Mouse (Mus musculus) hindbrain, embryonic 15.5 days (tissue): ENCODE data around the gene Rps6ka5. TPM values are rescaled to one million over a fixed set of nuclear protein-coding genes. Genes with fewer than 3 reads are reported as not detected.

Source experiments
- ATAC-seq: fragments of 200-750 bp; cut with Nextera tagmentation; 2 replicates; pipeline ENCODE4 v1.8.0; 2017; ENCODE audit warnings: low read depth, moderate number of reproducible peaks, moderate TSS enrichment; ENCODE audit not compliant: low FRiP score
- H3K27ac ChIP-seq: fragments of 300-500 bp; sonication (generic); replicated peaks from 2 replicates; pipeline ENCODE4 v1.5.1; 2015; ENCODE audit warnings: mild to moderate bottlenecking, inconsistent platforms
- H3K27me3 ChIP-seq: fragments of 300-500 bp; sonication (generic); 2 replicates; pipeline ENCODE4 v1.6.1; 2015; ENCODE audit warnings: control low read depth, inconsistent platforms
- H3K36me3 ChIP-seq: fragments of 300-500 bp; sonication (generic); 2 replicates; pipeline ENCODE4 v1.6.1; 2015; ENCODE audit warnings: control low read depth, inconsistent platforms
- H3K4me1 ChIP-seq: fragments of 300-500 bp; sonication (generic); replicated peaks from 2 replicates; pipeline ENCODE4 v1.6.1; 2015; ENCODE audit warnings: control low read depth, inconsistent platforms
- H3K4me2 ChIP-seq: fragments of 300-500 bp; sonication (generic); 2 replicates; pipeline ENCODE4 v1.6.1; 2015; ENCODE audit warnings: moderate library complexity, mild to moderate bottlenecking, inconsistent platforms
- H3K4me3 ChIP-seq: fragments of 300-500 bp; sonication (generic); 2 replicates; pipeline ENCODE4 v1.5.1; 2015; ENCODE audit warnings: mild to moderate bottlenecking, inconsistent platforms
- H3K9ac ChIP-seq: fragments of 300-500 bp; sonication (generic); 2 replicates; pipeline ENCODE4 v1.6.1; 2015; ENCODE audit warnings: inconsistent platforms
- H3K9me3 ChIP-seq: fragments of 300-500 bp; sonication (generic); 2 replicates; pipeline ENCODE4 v1.6.1; 2016; ENCODE audit warnings: control low read depth, inconsistent platforms
- WGBS: fragments of 180-500 bp; shearing (Covaris S2); methylation state at CpG from one replicate; pipeline ENCODE4 v1.1.7; 2015; 5-methylcytosine and 5-hydroxymethylcytosine counted together
- polyA plus RNA-seq: library from polyadenylated mRNA; unstranded; fragments of >200 nt; fragmentation: Nextera tagmentation; extraction: Ambion mirVana; gene quantifications from 2 replicates; pipeline ENCODE4 v1.2.1, GENCODE M21; 2015

Rps6ka5 gene
- polyA plus RNA-seq, 1 experiment from 2014 or later: 6.8 TPM

DNA sequence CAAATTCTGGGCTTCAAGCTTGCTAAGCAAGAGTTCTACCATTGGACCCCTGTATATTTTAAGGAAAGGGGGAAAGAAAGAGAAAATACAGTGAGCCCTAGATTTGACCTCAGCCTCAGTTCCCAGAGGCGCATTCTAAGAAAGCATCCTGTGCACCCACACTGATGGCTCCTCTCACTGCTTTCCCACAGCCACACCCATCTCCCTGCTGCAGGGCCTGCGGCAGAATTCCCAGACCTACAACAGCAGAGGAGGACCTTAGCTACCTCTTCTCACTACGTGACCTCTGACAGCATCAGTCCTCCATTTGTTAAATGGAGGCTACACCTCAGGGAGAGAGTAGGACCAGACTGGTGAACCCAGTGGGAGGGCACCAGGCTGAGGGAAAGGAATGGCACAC is 224.2 kb downstream of the Rps6ka5 start:
- Histone ChIP-seq H3K4me2 (no peak overlapping the region), H3K27me3 (no peaks in the 10 kb centered on the region), H3K4me3 (no peak overlapping the region), H3K36me3 (peaks cover 22% of the 10 kb centered on the region), H3K9me3 (no peaks in the 10 kb centered on the region), H3K9ac (no peak overlapping the region), H3K4me1 (peaks cover 8% of the 10 kb centered on the region; the same call in 1 of the 2 replicates), H3K27ac (no peak overlapping the region)
- no peak for ATAC-seq
- 89% methylated on average over 3 of the region's 3 CpGs for WGBS

DNA sequence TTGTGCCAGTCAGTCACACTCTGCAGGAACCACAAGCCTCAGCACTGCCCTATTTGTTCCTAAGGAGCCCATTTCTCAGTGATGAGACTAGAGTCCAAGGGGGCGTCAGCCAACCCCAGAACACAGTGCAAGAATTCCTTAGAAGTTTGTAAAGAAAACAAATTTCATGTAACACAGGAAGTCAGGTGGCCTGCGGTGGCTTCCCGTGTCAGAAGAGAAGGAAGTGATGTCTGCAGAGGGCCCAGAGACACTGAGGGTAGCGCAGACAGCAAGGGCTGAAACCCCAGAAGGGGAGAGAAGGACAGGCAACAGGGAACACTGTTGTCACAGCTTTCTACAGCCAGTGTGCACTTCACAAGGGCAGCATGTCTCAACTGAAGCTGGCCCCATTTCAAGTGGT is 225.5 kb downstream of the Rps6ka5 start:
- Histone ChIP-seq H3K4me2 (no peak overlapping the region), H3K36me3 (peaks cover 32% of the 10 kb centered on the region), H3K27me3 (no peaks in the 10 kb centered on the region), H3K27ac (no peak overlapping the region), H3K4me1 (peaks cover 8% of the 10 kb centered on the region; the same call in 1 of the 2 replicates), H3K9me3 (no peaks in the 10 kb centered on the region), H3K4me3 (no peak overlapping the region), H3K9ac (no peak overlapping the region)
- ATAC-seq: no peak
- 92% methylated on average over 4 of the region's 4 CpGs for WGBS

DNA sequence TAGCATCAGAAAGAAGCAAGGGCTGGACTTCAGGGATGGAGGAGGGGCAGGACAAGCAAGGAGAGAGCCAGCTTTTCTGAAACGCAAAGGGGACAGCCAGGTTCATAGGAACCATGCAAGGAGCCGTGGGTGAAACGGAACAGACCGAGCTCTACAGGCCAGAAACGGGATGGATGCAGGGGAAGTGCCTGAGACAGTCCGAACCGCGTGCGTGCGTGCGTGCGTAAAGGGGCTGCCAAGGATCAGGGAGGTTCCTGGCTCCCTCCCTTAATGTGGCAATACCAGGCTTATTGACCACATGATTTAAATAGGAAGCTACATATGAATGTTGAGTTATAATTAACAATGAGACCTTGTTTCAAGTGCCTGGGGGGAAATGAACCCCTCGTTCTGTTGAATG is 227.3 kb downstream of the Rps6ka5 start:
- Histone ChIP-seq H3K4me3 (no peak overlapping the region), H3K9ac (no peak overlapping the region), H3K36me3 (peaks cover 47% of the 10 kb centered on the region), H3K4me1 (peaks cover 3% of the 10 kb centered on the region; the same call in 1 of the 2 replicates), H3K27me3 (no peaks in the 10 kb centered on the region), H3K9me3 (no peaks in the 10 kb centered on the region), H3K4me2 (no peak overlapping the region), H3K27ac (no peak overlapping the region)
- WGBS: 92% methylated on average over 13 of the region's 13 CpGs
- ATAC-seq: no peak

Other genes with a start within 250 kb of the Rps6ka5 start
- 10.1 and 10.8 TPM in 2 replicates for gene Ttc7b, start 206.2 kb downstream of the Rps6ka5 start, polyA plus RNA-seq
- gene Dglucy, start 52.1 kb upstream of the Rps6ka5 start, polyA plus RNA-seq: 2.9 and 3.5 TPM in 2 replicates
- 6.1 and 6.3 TPM in 2 replicates for gene Gpr68, start 181.2 kb upstream of the Rps6ka5 start, polyA plus RNA-seq